Mouse (Mus musculus) gonadal fat pad, adult 2 months (tissue): Measurements from ENCODE around the gene Tmem235. TPM values are rescaled to one million over a fixed set of nuclear protein-coding genes. Genes with fewer than 3 reads are reported as not detected.
A peak's percentile ranks its signal among the peaks of the same experiment; 100 is the strongest.
"Not testable (repeated sequence)": the region's sequence is repeated elsewhere in the genome, so short reads cannot be mapped to it uniquely, and the experiment has no call there.

Experiments
- DNase-seq: peaks from one replicate; pipeline ENCODE4 v3.0.0-alpha.2; 2012; ENCODE audit warnings: low read depth
- polyA plus RNA-seq: library from polyadenylated mRNA; depleted of rRNA; stranded (reverse); fragments of >200 nt; gene quantifications from 2 replicates; pipeline ENCODE4 v1.2.3, GENCODE M21; 2012

Gene Tmem235
- polyA plus RNA-seq, 1 experiment = not detected

- DNase-seq = no peak
Measured at GRCm38 (mm10) chr11:117832086-117832969, 28.2 kb upstream of the Tmem235 start.

- not testable (repeated sequence) for DNase-seq
Measured at GRCm38 (mm10) chr11:117833509-117833908, 27.0 kb upstream of the Tmem235 start.

GRCm38 (mm10) chr11:117834086-117834485 lies 26.5 kb upstream of the Tmem235 start:
- no peak for DNase-seq

GRCm38 (mm10) chr11:117836306-117836705 lies 24.2 kb upstream of the Tmem235 start:
- DNase-seq = no peak

- no peak for DNase-seq
Measured at GRCm38 (mm10) chr11:117838572-117838971, 22.0 kb upstream of the Tmem235 start.

GRCm38 (mm10) chr11:117839021-117839420 lies 21.5 kb upstream of the Tmem235 start:
- no peak for DNase-seq

GRCm38 (mm10) chr11:117840910-117841309 lies 19.6 kb upstream of the Tmem235 start:
- no peak for DNase-seq

- DNase-seq = no peak
Measured at GRCm38 (mm10) chr11:117843434-117843833, 17.1 kb upstream of the Tmem235 start.

- peak; percentile 95 for DNase-seq
Measured at GRCm38 (mm10) chr11:117844997-117845396, 15.6 kb upstream of the Tmem235 start.

- no peak for DNase-seq
Measured at GRCm38 (mm10) chr11:117845651-117846050, 14.9 kb upstream of the Tmem235 start.

- DNase-seq = no peak
Measured at GRCm38 (mm10) chr11:117846640-117847039, 13.9 kb upstream of the Tmem235 start.

- DNase-seq = no peak
Measured at GRCm38 (mm10) chr11:117847593-117848215, 12.8 kb upstream of the Tmem235 start.

GRCm38 (mm10) chr11:117848271-117848984 lies 12.1 kb upstream of the Tmem235 start:
- DNase-seq = no peak

- no peak for DNase-seq
Measured at GRCm38 (mm10) chr11:117848985-117849671, 11.4 kb upstream of the Tmem235 start, which contains the start of gene Birc5. Gene Birc5 (plus strand): TSS chr11:117849251.

GRCm38 (mm10) chr11:117852875-117853274 lies 7.7 kb upstream of the Tmem235 start:
- DNase-seq = no peak

GRCm38 (mm10) chr11:117854241-117854640 lies 6.3 kb upstream of the Tmem235 start:
- no peak for DNase-seq

GRCm38 (mm10) chr11:117855360-117855759 lies 5.2 kb upstream of the Tmem235 start:
- no peak for DNase-seq

- DNase-seq = no peak
Measured at GRCm38 (mm10) chr11:117855975-117856374, 4.6 kb upstream of the Tmem235 start.

- DNase-seq = no peak
Measured at GRCm38 (mm10) chr11:117857462-117857861, 3.1 kb upstream of the Tmem235 start.

- DNase-seq = no peak
Measured at GRCm38 (mm10) chr11:117858392-117858791, 2.2 kb upstream of the Tmem235 start.

GRCm38 (mm10) chr11:117863174-117863856 lies 2.8 kb downstream of the Tmem235 start:
- DNase-seq = no peak
